Mouse (Mus musculus) CH12.LX (cell line): Measurements from ENCODE around the gene Fam219b. TPM values are rescaled to one million over a fixed set of nuclear protein-coding genes. Genes with fewer than 3 reads are reported as not detected.

Experiments used
- DNase-seq: peaks from one replicate; pipeline ENCODE4 v3.0.0-alpha.2; 2013; ENCODE audit errors: extremely low read depth
- H3K27ac ChIP-seq: 2 replicates; pipeline ENCODE4 v1.5.1; 2012; ENCODE audit warnings: low read depth, mild to moderate bottlenecking, control low read depth, moderate library complexity; ENCODE audit not compliant: insufficient read depth
- H3K27me3 ChIP-seq: replicated peaks from 2 replicates; pipeline ENCODE3; 2012; ENCODE audit warnings: inconsistent platforms
- H3K36me3 ChIP-seq, 2 experiments: replicated peaks in 1 of 2; 2 replicates each; pipeline versions ENCODE3 to v1.6.1; 2012; ENCODE audit warnings: inconsistent platforms in 1 of 2, low read length in 1 of 2, mild to moderate bottlenecking in 1 of 2, mixed read lengths in 1 of 2, moderate library complexity in 1 of 2; ENCODE audit not compliant: control insufficient read depth in 1 of 2, insufficient read depth in 1 of 2
- H3K4me1 ChIP-seq, 2 experiments: 2 replicates each; pipeline ENCODE4 v1.6.1; 2012; ENCODE audit warnings: inconsistent platforms in 1 of 2, moderate library complexity in 1 of 2; ENCODE audit not compliant: insufficient read depth in 2 of 2, control insufficient read depth in 1 of 2
- H3K4me2 ChIP-seq: 2 replicates; pipeline ENCODE4 v1.6.1; 2012; ENCODE audit warnings: low read depth, mild to moderate bottlenecking, control low read depth; ENCODE audit not compliant: poor library complexity, insufficient read depth, severe bottlenecking
- H3K4me3 ChIP-seq, 3 experiments: fragments of 150-350 bp in 1 of 3; sonication (generic) in 1 of 3; replicated peaks in 1 of 3; 2 replicates each; pipeline versions ENCODE3 to v1.5.1; 2011 to 2012; ENCODE audit warnings: low read depth in 2 of 3, low read length in 2 of 3, mild to moderate bottlenecking in 2 of 3, moderate library complexity in 2 of 3, control low read depth in 1 of 3, improper control_type of control experiment in 1 of 3, inconsistent platforms in 1 of 3, mixed read lengths in 1 of 3; ENCODE audit not compliant: poor library complexity in 1 of 3
- H3K79me2 ChIP-seq: replicated peaks from 2 replicates; pipeline ENCODE4 v1.6.1; 2012; ENCODE audit warnings: mild to moderate bottlenecking, moderate library complexity; ENCODE audit not compliant: control insufficient read depth, poor library complexity, insufficient read depth, severe bottlenecking; ENCODE audit errors: extremely low read depth
- H3K9ac ChIP-seq: 2 replicates; pipeline ENCODE4 v1.6.1; 2012; ENCODE audit warnings: low read depth, mild to moderate bottlenecking, control low read depth, moderate library complexity; ENCODE audit not compliant: insufficient read depth
- H3K9me3 ChIP-seq: replicated peaks from 2 replicates; pipeline ENCODE3; 2012; ENCODE audit warnings: low read length, inconsistent platforms, mixed read lengths
- CHD1 ChIP-seq: IDR thresholded peaks from 2 replicates; pipeline ENCODE4 v1.6.1; 2012; ENCODE audit warnings: low read depth, low read length, improper control_type of control experiment, inconsistent platforms
- CHD2 ChIP-seq: IDR thresholded peaks from 2 replicates; pipeline ENCODE4 v1.6.1; 2011; ENCODE audit warnings: low read length, improper control_type of control experiment
- CTCF ChIP-seq, 2 experiments: IDR thresholded peaks in 1 of 2; conservative IDR thresholded peaks in 1 of 2; 2 replicates each; pipeline ENCODE4 v1.5.1; 2011 to 2012; ENCODE audit warnings: low read depth in 2 of 2, low read length in 2 of 2, improper control_type of control experiment in 1 of 2, inconsistent platforms in 1 of 2, mild to moderate bottlenecking in 1 of 2, moderate library complexity in 1 of 2
- E2F4 ChIP-seq: IDR thresholded peaks from 2 replicates; pipeline ENCODE4 v1.6.1; 2011; ENCODE audit warnings: low read depth, low read length, improper control_type of control experiment; ENCODE audit not compliant: insufficient replicate concordance
- ELF1 ChIP-seq: IDR thresholded peaks from 2 replicates; pipeline ENCODE4 v1.6.1; 2014; ENCODE audit warnings: low read depth, mild to moderate bottlenecking, inconsistent platforms, low read length, improper control_type of control experiment
- EP300 ChIP-seq: IDR thresholded peaks from 2 replicates; pipeline ENCODE4 v1.6.1; 2011; ENCODE audit warnings: low read length, improper control_type of control experiment
- ETS1 ChIP-seq: conservative IDR thresholded peaks from 2 replicates; pipeline ENCODE4 v1.6.1; 2012; ENCODE audit warnings: low read depth, mild to moderate bottlenecking, inconsistent platforms, low read length, improper control_type of control experiment, moderate library complexity
- GABPA ChIP-seq: IDR thresholded peaks from 2 replicates; pipeline ENCODE4 v1.6.1; 2012; ENCODE audit warnings: low read depth, low read length, improper control_type of control experiment, inconsistent platforms; ENCODE audit not compliant: insufficient replicate concordance
- HCFC1 ChIP-seq: IDR thresholded peaks from 2 replicates; pipeline ENCODE4 v1.6.1; 2012; ENCODE audit warnings: low read depth, mild to moderate bottlenecking, inconsistent platforms, low read length, improper control_type of control experiment
- IRF4 ChIP-seq: IDR thresholded peaks from 2 replicates; pipeline ENCODE4 v1.6.1; 2014; ENCODE audit warnings: low read depth, mild to moderate bottlenecking, inconsistent platforms, low read length, improper control_type of control experiment
- JUND ChIP-seq: conservative IDR thresholded peaks from 2 replicates; pipeline ENCODE4 v1.6.1; 2011; ENCODE audit warnings: low read depth, low read length, improper control_type of control experiment
- KAT2A ChIP-seq: IDR thresholded peaks from 2 replicates; pipeline ENCODE4 v1.6.1; 2012; ENCODE audit warnings: low read length, improper control_type of control experiment, inconsistent platforms; ENCODE audit not compliant: insufficient replicate concordance
- MAX ChIP-seq: IDR thresholded peaks from 2 replicates; pipeline ENCODE4 v1.6.1; 2011; ENCODE audit warnings: low read length, improper control_type of control experiment
- MAZ ChIP-seq: IDR thresholded peaks from 2 replicates; pipeline ENCODE4 v1.6.1; 2012; ENCODE audit warnings: low read depth, mild to moderate bottlenecking, inconsistent platforms, low read length, improper control_type of control experiment, moderate library complexity
- MXI1 ChIP-seq: IDR thresholded peaks from 2 replicates; pipeline ENCODE4 v1.6.1; 2011; ENCODE audit warnings: mild to moderate bottlenecking, low read depth, low read length, improper control_type of control experiment
- MYC ChIP-seq: IDR thresholded peaks from 2 replicates; pipeline ENCODE4 v1.6.1; 2011; ENCODE audit warnings: low read depth, mild to moderate bottlenecking, improper control_type of control experiment, low read length
- NELFE ChIP-seq: IDR thresholded peaks from 2 replicates; pipeline ENCODE4 v1.6.1; 2011; ENCODE audit warnings: low read depth, low read length, improper control_type of control experiment
- NRF1 ChIP-seq: IDR thresholded peaks from 2 replicates; pipeline ENCODE4 v1.6.1; 2014; ENCODE audit warnings: low read depth, mild to moderate bottlenecking, inconsistent platforms, low read length, improper control_type of control experiment, moderate library complexity
- PAX5 ChIP-seq: IDR thresholded peaks from 2 replicates; pipeline ENCODE4 v1.6.1; 2012; ENCODE audit warnings: low read length, inconsistent platforms, mixed read lengths
- POLR2A ChIP-seq: IDR thresholded peaks from 2 replicates; pipeline ENCODE4 v1.6.1; 2011; ENCODE audit warnings: low read depth, mild to moderate bottlenecking, improper control_type of control experiment, low read length
- POLR2AphosphoS2 ChIP-seq: IDR thresholded peaks from 2 replicates; pipeline ENCODE4 v1.6.1; 2011; ENCODE audit warnings: low read depth, low read length, improper control_type of control experiment
- RCOR1 ChIP-seq: conservative IDR thresholded peaks from 2 replicates; pipeline ENCODE4 v1.6.1; 2012; ENCODE audit warnings: low read depth, mild to moderate bottlenecking, inconsistent platforms, low read length, improper control_type of control experiment
- SIN3A ChIP-seq: IDR thresholded peaks from 2 replicates; pipeline ENCODE4 v1.6.1; 2012; ENCODE audit warnings: low read length, improper control_type of control experiment, inconsistent platforms
- TBP ChIP-seq: conservative IDR thresholded peaks from 2 replicates; pipeline ENCODE4 v1.6.1; 2011; ENCODE audit warnings: low read depth, low read length, improper control_type of control experiment
- TCF12 ChIP-seq: IDR thresholded peaks from 2 replicates; pipeline ENCODE4 v1.6.1; 2014; ENCODE audit warnings: low read depth, mild to moderate bottlenecking, inconsistent platforms, low read length, improper control_type of control experiment
- USF1 ChIP-seq: IDR thresholded peaks from 2 replicates; pipeline ENCODE4 v1.6.1; 2014; ENCODE audit warnings: low read depth, mild to moderate bottlenecking, inconsistent platforms, low read length, improper control_type of control experiment
- USF2 ChIP-seq: conservative IDR thresholded peaks from 2 replicates; pipeline ENCODE4 v1.6.1; 2011; ENCODE audit warnings: low read depth, low read length, improper control_type of control experiment
- ZC3H11A ChIP-seq: IDR thresholded peaks from 2 replicates; pipeline ENCODE4 v1.6.1; 2012; ENCODE audit warnings: low read depth, mild to moderate bottlenecking, inconsistent platforms, low read length, improper control_type of control experiment
- ZKSCAN1 ChIP-seq: IDR thresholded peaks from 2 replicates; pipeline ENCODE4 v1.6.1; 2012; ENCODE audit warnings: low read depth, inconsistent platforms, low read length, improper control_type of control experiment, borderline replicate concordance
- ZMIZ1 ChIP-seq: IDR thresholded peaks from 2 replicates; pipeline ENCODE4 v1.6.1; 2012; ENCODE audit warnings: low read depth, mild to moderate bottlenecking, inconsistent platforms, low read length, improper control_type of control experiment
- ZNF384 ChIP-seq: IDR thresholded peaks from 2 replicates; pipeline ENCODE4 v1.6.1; 2012; ENCODE audit warnings: low read depth, low read length, improper control_type of control experiment, inconsistent platforms
- dilution Hi-C: fragments of 300-500 bp; cut with MboI; formaldehyde crosslinking; loops from 2 replicates; pipeline ENCODE4 v1.14.3; 2020; ENCODE audit warnings: low sequenced_read_pairs; ENCODE audit not compliant: extremely low pct_unique_long_range_greater_than_20kb, extremely low pct_ligation_motif_present
- in situ Hi-C: fragments of 300-500 bp; cut with MboI; formaldehyde crosslinking; loops from 3 replicates; pipeline ENCODE4 v1.14.3; 2019; ENCODE audit warnings: low sequenced_read_pairs, low pct_ligation_motif_present, low pct_unique_long_range_greater_than_20kb, mixed read lengths
- polyA plus RNA-seq: library from polyadenylated mRNA; unstranded; fragments of >175 nt; gene quantifications from 2 replicates; pipeline ENCODE4 v1.2.1, GENCODE M21; 2012; ENCODE audit warnings: low read depth; ENCODE audit not compliant: insufficient read length
- total RNA-seq, 2 experiments: library from RNA; depleted of rRNA; stranded (reverse); fragments of 300-350 nt in 1 of 2; fragments of >200 nt in 1 of 2; gene quantifications; 2 replicates each; pipeline ENCODE4 v1.2.3; 2012 to 2014

Fam219b gene
- total and polyA plus RNA-seq, 3 experiments, result 8.3 to 10.6 (median 9.2) TPM

- Histone ChIP-seq H3K27ac (peak within 1 kb of the TSS; percentile 54), H3K9me3 (no peaks in the 10 kb centered on the region), H3K9ac (peak within 1 kb of the TSS; percentile 42), H3K79me2 (peaks cover 48% of the 10 kb centered on the region), H3K4me2 (peak within 1 kb of the TSS; percentile 97), H3K27me3 (no peaks in the 10 kb centered on the region), H3K4me3 (peak within 1 kb of the TSS; percentile 65 to 96 (median 72)), H3K36me3 (peaks cover 2 to 10% of the 10 kb centered on the region in 2 experiments), H3K4me1 (peaks cover 20 to 75% of the 10 kb centered on the region in 2 experiments)
- DNase-seq, result peak; percentile 94
- TF ChIP-seq POLR2AphosphoS2, result peak; percentile 91; the same call in 1 of the 2 replicates
- no peak for TF ChIP-seq ZC3H11A
- TF ChIP-seq ZKSCAN1, result no peak
- peak; percentile 88 for TF ChIP-seq POLR2A
- no peak for TF ChIP-seq JUND
- TF ChIP-seq ZNF384, result no peak
- peak; percentile 75 for TF ChIP-seq HCFC1
- no peak for TF ChIP-seq GABPA
- peak; percentile 73 for TF ChIP-seq TCF12
- no peak for TF ChIP-seq MYC
- TF ChIP-seq NELFE, result peak; percentile 95
- no peak for TF ChIP-seq ETS1
- TF ChIP-seq PAX5, result no peak
- 0 out of 2 replicates have a peak, but pooled peaks have one; percentile 15 for TF ChIP-seq CHD1
- TF ChIP-seq USF1, result no peak
- TF ChIP-seq SIN3A, result peak; percentile 94
- TF ChIP-seq USF2, result no peak
- peak; percentile 41; the same call in 1 of the 2 replicates for TF ChIP-seq MAX
- peak; percentile 22; the same call in 1 of the 2 replicates for TF ChIP-seq IRF4
- TF ChIP-seq RCOR1, result no peak
- peak; percentile 83 for TF ChIP-seq ZMIZ1
- 0 out of 2 replicates have a peak, but pooled peaks have one; percentile 23 for TF ChIP-seq MAZ
- TF ChIP-seq E2F4, result no peak
- peak; percentile 78; the same call in 1 of the 2 replicates for TF ChIP-seq KAT2A
- peak; percentile 92 for TF ChIP-seq NRF1
- peak; percentile 26; the same call in 1 of the 2 replicates for TF ChIP-seq MXI1
- TF ChIP-seq ELF1, result peak; percentile 99
- peak; percentile 74 for TF ChIP-seq CHD2
- peak; percentile 68; the same call in 1 of the 2 replicates for TF ChIP-seq TBP
- TF ChIP-seq EP300, result no peak; the same call in none of the 2 replicates
- TF ChIP-seq CTCF (conservative IDR thresholded peaks at IDR 0.05 in 1 of 2, IDR thresholded peaks at IDR 0.05 in 1 of 2; ENCODE audit: low read depth in 2 of 2, low read length in 2 of 2), result 0 out of 4 replicates have a peak, but pooled peaks of 1 of the 2 experiments have one; percentile 0
- in situ Hi-C loops, result no loop called here
- dilution Hi-C loops, result no loop called here
These were observed 23.8 kb downstream of the Fam219b start, which contains the start of gene Scamp2 for GRCm38 (mm10) chr9:57560861-57561710. TSS of gene Scamp2 (plus strand) at chr9:57560943.
